Mouse (Mus musculus): ENCODE results near the gene Mpc1. TPM values are rescaled to one million over a fixed set of nuclear protein-coding genes. Genes with fewer than 3 reads are reported as not detected.
"Not testable (repeated sequence)": the region's sequence is repeated elsewhere in the genome, so short reads cannot be mapped to it uniquely, and the experiment has no call there.

Mpc1 gene
- polyA plus RNA-seq, 1 experiment from 2014 or later = 228 TPM

- no peaks in the 10 kb centered on the region for H3K36me3 ChIP-seq (ENCODE audit: poor library complexity, severe bottlenecking)
- H3K27ac ChIP-seq = no peak overlapping the region
- 90% methylated on average over 7 of the region's 7 CpGs for WGBS
- no peak overlapping the region for H3K4me2 ChIP-seq
- no peaks in the 10 kb centered on the region for H3K27me3 ChIP-seq
- H3K9me3 ChIP-seq (replicated peaks) = no peaks in the 10 kb centered on the region
- no peak overlapping the region for H3K9ac ChIP-seq
- ATAC-seq = no peak
- H3K4me1 ChIP-seq = no peaks in the 10 kb centered on the region
- no peak overlapping the region for H3K4me3 ChIP-seq
Observed at GRCm38 (mm10) chr17:8251704-8252103, 31.0 kb upstream of the Mpc1 start.

DNA sequence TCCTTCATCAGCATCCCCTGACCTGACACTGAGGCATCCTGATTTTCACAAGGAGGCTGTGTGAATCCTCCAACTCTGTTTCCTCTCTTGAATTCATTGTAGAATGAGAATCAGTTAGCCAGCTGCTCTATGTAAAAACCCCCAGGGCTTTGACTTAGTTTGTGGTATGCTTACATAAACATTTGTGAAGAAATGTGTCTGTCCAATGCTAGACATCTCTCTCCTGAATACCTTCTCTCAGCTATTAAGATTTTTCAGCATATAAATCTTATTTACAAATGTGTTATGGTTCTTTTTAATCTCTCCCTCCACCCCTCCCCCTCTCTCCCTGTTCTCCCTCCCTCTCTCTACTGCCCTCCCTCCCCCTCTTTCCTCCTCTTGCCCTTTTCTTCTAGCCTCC, 28.4 kb upstream of the Mpc1 start:
- no peak overlapping the region for H3K4me2 ChIP-seq
- H3K27ac ChIP-seq = no peak overlapping the region
- no peaks in the 10 kb centered on the region for H3K36me3 ChIP-seq (ENCODE audit: poor library complexity, severe bottlenecking)
- no peaks in the 10 kb centered on the region for H3K9me3 ChIP-seq (replicated peaks)
- H3K27me3 ChIP-seq = no peaks in the 10 kb centered on the region
- ATAC-seq = no peak
- H3K4me3 ChIP-seq = no peak overlapping the region
- no peaks in the 10 kb centered on the region for H3K4me1 ChIP-seq
- no peak overlapping the region for H3K9ac ChIP-seq

DNA sequence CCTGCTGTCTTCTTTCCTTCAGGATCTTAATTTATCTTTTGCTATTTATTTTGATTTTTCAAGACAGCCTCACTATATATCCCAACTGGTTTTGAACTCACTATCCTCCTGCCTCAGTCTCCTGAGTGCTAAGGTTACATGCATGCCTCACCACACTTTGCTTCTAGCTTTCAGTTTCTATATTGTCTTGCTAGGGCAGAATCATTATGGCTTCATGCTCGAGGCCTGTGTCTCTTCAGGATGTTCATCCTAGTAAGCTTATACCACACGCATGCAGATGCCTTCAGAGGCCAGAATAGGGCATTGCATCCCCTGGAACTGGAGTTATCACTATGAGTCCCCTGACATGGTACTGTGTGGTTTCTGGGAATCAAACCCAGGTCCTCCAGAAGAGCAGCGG, 27.8 kb upstream of the Mpc1 start:
- H3K27ac ChIP-seq = no peak overlapping the region
- no peaks in the 10 kb centered on the region for H3K4me1 ChIP-seq
- no peaks in the 10 kb centered on the region for H3K27me3 ChIP-seq
- H3K4me3 ChIP-seq = no peak overlapping the region
- H3K36me3 ChIP-seq (ENCODE audit: poor library complexity, severe bottlenecking) = no peaks in the 10 kb centered on the region
- WGBS = 78% methylated on average over 3 of the region's 3 CpGs
- no peak overlapping the region for H3K9ac ChIP-seq
- H3K4me2 ChIP-seq = no peak overlapping the region
- no peak for ATAC-seq
- H3K9me3 ChIP-seq (replicated peaks) = no peaks in the 10 kb centered on the region

GRCm38 (mm10) chr17:8255583-8255982, 27.1 kb upstream of the Mpc1 start:
- no peaks in the 10 kb centered on the region for H3K27me3 ChIP-seq
- no peak overlapping the region for H3K27ac ChIP-seq
- no peaks in the 10 kb centered on the region for H3K9me3 ChIP-seq (replicated peaks)
- ATAC-seq = no peak
- H3K4me3 ChIP-seq = no peak overlapping the region
- no peaks in the 10 kb centered on the region for H3K36me3 ChIP-seq (ENCODE audit: poor library complexity, severe bottlenecking)
- H3K4me1 ChIP-seq = no peaks in the 10 kb centered on the region
- H3K4me2 ChIP-seq = no peak overlapping the region
- no peak overlapping the region for H3K9ac ChIP-seq
- WGBS = 83% methylated on average over 6 of the region's 6 CpGs

GRCm38 (mm10) chr17:8256982-8257381, 25.7 kb upstream of the Mpc1 start:
- WGBS = 79% methylated on average over 8 of the region's 8 CpGs

DNA sequence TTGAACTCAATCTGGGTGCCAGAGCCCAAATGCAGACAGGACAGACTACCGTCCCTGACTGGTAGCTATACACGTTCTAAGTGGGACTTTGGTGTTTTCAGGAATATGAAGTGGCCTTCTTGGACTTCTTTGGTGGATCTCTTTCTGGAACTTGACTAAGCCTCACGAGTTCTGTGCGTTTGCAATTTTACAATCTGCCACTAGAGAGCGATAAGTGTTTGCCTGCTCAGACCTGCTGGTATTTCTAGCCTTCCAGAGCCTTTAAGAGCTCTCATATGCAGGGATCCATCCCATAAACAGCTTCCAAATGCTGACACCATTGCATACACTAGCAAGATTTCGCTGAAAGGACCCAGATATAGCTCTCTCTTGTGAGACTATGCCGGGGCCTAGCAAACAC, 18.1 kb upstream of the Mpc1 start:
- H3K9ac ChIP-seq; H3K4me3 ChIP-seq; H3K9me3 ChIP-seq (replicated peaks); H3K27me3 ChIP-seq; H3K27ac ChIP-seq; H3K36me3 ChIP-seq (ENCODE audit: poor library complexity, severe bottlenecking); H3K4me1 ChIP-seq; H3K4me2 ChIP-seq: not testable (repeated sequence)
- WGBS = 13% methylated on average over 7 of the region's 7 CpGs
- peak; percentile 57; the same call in 1 of the 2 replicates for ATAC-seq

More at GRCm38 (mm10) chr17:8256982-8257381, 25.7 kb upstream of the Mpc1 start:
- no peak overlapping the region for H3K4me3 ChIP-seq
- H3K36me3 ChIP-seq (ENCODE audit: poor library complexity, severe bottlenecking) = no peaks in the 10 kb centered on the region
- no peaks in the 10 kb centered on the region for H3K4me1 ChIP-seq
- no peak overlapping the region for H3K4me2 ChIP-seq
- no peaks in the 10 kb centered on the region for H3K27me3 ChIP-seq
- no peaks in the 10 kb centered on the region for H3K9me3 ChIP-seq (replicated peaks)
- H3K9ac ChIP-seq = no peak overlapping the region
- no peak overlapping the region for H3K27ac ChIP-seq
- no peak for ATAC-seq

DNA sequence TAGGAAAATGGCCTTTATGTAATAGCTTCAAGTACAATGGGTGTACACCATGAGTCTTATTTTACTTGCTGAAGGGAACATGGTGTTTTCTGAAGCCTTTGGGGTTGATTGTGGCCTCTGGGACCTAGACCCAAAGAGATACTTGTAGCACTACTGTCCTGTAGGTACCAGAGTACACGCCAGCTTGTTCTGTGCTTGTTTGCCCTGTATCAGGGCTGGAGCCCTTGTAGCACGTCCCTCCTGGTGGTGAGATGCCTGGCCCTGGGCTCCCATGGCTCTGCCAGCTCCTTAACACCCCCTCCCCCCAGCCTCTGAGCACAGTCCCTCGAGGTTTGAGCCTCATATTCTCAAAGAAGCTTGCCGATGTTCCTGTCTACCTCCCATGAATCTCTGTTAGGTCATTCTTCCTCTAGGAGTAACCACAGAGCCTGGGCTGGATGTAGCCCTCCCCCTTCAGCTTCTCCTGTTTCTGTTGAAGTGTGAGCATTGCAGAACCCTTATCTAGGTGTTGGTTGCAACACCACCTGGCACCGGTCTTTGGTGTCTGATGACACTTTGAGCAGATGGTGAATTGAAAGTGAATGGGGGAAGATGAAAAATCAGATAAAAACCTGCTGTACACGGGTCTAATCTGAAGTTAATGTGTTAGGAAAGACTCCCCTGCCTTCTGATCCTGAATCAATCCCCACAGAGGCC, 10.5 kb upstream of the Mpc1 start:
- Histone ChIP-seq H3K27ac (no peak overlapping the region), H3K27me3 (peaks cover 14% of the 10 kb centered on the region; the same call in 1 of the 2 replicates), H3K9me3 (replicated peaks) (no peaks in the 10 kb centered on the region), H3K4me1 (no peaks in the 10 kb centered on the region), H3K4me2 (no peak overlapping the region), H3K4me3 (no peak overlapping the region), H3K9ac (no peak overlapping the region), H3K36me3 (ENCODE audit: poor library complexity, severe bottlenecking) (no peaks in the 10 kb centered on the region)
- no peak for ATAC-seq
- 65% methylated on average over 6 of the region's 6 CpGs for WGBS

- no peak for ATAC-seq
- H3K9me3 ChIP-seq (replicated peaks) = no peaks in the 10 kb centered on the region
- WGBS = 75% methylated on average over 6 of the region's 6 CpGs
Observed at GRCm38 (mm10) chr17:8272951-8273350, 9.8 kb upstream of the Mpc1 start.

DNA sequence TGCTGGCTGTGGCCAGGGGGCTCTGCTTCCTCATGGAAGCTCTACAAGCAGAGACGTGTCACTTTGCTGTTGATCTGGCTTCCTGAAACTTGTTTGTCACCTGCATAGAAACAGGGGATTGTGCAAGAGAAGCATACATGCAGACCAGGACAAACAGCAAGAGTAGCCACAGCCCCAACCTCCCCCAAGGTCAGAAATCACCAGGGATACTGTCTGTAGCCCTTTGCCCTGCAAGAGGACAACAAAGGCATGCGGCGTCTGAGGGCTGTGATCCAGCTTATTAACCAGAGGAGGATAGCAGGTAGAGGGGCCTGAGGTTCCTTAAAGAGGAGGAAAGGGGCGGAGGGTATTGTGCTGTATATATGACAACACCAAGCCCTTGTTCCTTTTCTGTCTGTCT, 6.6 kb upstream of the Mpc1 start:
- ATAC-seq = no peak
- H3K27ac ChIP-seq = no peak overlapping the region
- WGBS = 80% methylated on average over 4 of the region's 4 CpGs
- no peak overlapping the region for H3K4me3 ChIP-seq
- H3K36me3 ChIP-seq (ENCODE audit: poor library complexity, severe bottlenecking) = no peaks in the 10 kb centered on the region
- H3K4me1 ChIP-seq = no peaks in the 10 kb centered on the region
- H3K9me3 ChIP-seq (replicated peaks) = no peaks in the 10 kb centered on the region
- peaks cover 14% of the 10 kb centered on the region; the same call in 1 of the 2 replicates for H3K27me3 ChIP-seq
- no peak overlapping the region for H3K4me2 ChIP-seq
- no peak overlapping the region for H3K9ac ChIP-seq

More at GRCm38 (mm10) chr17:8272951-8273350, 9.8 kb upstream of the Mpc1 start:
- no peak overlapping the region for H3K4me2 ChIP-seq
- H3K4me1 ChIP-seq = no peaks in the 10 kb centered on the region
- H3K27ac ChIP-seq = no peak overlapping the region
- H3K9ac ChIP-seq = no peak overlapping the region
- peaks cover 14% of the 10 kb centered on the region; the same call in 1 of the 2 replicates for H3K27me3 ChIP-seq
- H3K4me3 ChIP-seq = no peak overlapping the region
- H3K36me3 ChIP-seq (ENCODE audit: poor library complexity, severe bottlenecking) = no peaks in the 10 kb centered on the region

GRCm38 (mm10) chr17:8276680-8277079, 6.0 kb upstream of the Mpc1 start:
- no peaks in the 10 kb centered on the region for H3K9me3 ChIP-seq (replicated peaks)
- ATAC-seq = no peak
- H3K9ac ChIP-seq = no peak overlapping the region
- no peaks in the 10 kb centered on the region for H3K4me1 ChIP-seq
- H3K4me2 ChIP-seq = no peak overlapping the region
- H3K27me3 ChIP-seq = peaks cover 14% of the 10 kb centered on the region; the same call in 1 of the 2 replicates
- H3K36me3 ChIP-seq (ENCODE audit: poor library complexity, severe bottlenecking) = no peaks in the 10 kb centered on the region
- 79% methylated on average over 7 of the region's 7 CpGs for WGBS
- H3K4me3 ChIP-seq = no peak overlapping the region
- H3K27ac ChIP-seq = no peak overlapping the region

DNA sequence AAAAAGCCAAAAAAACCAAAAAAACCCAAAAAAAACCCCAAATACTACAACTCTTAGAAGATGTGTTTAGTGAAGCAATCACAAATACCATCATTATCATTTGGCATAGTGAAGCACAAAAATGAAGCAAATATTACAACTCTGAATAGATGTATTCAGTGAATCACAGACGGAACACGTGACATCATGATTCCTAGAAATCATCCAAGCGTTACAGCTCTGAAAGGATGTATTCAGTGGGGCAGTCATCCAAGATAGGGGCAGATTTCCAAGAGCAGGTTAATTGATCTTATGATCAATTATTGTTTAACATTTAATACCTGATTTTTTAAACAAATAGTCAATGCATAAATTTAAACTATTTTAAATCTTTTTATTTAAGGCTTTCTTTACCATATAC, 5.4 kb upstream of the Mpc1 start:
- no peak overlapping the region for H3K4me2 ChIP-seq
- no peak for ATAC-seq
- H3K4me3 ChIP-seq = no peak overlapping the region
- no peaks in the 10 kb centered on the region for H3K9me3 ChIP-seq (replicated peaks)
- H3K27me3 ChIP-seq = peaks cover 12% of the 10 kb centered on the region; the same call in 1 of the 2 replicates
- 62% methylated on average over 3 of the region's 3 CpGs for WGBS
- no peaks in the 10 kb centered on the region for H3K36me3 ChIP-seq (ENCODE audit: poor library complexity, severe bottlenecking)
- H3K9ac ChIP-seq = no peak overlapping the region
- H3K4me1 ChIP-seq = no peaks in the 10 kb centered on the region
- H3K27ac ChIP-seq = no peak overlapping the region

GRCm38 (mm10) chr17:8278356-8278755, 4.3 kb upstream of the Mpc1 start:
- no peaks in the 10 kb centered on the region for H3K9me3 ChIP-seq (replicated peaks)
- no peak overlapping the region for H3K4me3 ChIP-seq
- H3K27me3 ChIP-seq = 0 out of 2 replicates have a peak, but pooled peaks cover 10% of the 10 kb centered on the region
- ATAC-seq = no peak
- H3K4me1 ChIP-seq = peaks cover 6% of the 10 kb centered on the region
- no peaks in the 10 kb centered on the region for H3K36me3 ChIP-seq (ENCODE audit: poor library complexity, severe bottlenecking)
- H3K27ac ChIP-seq = no peak overlapping the region
- 67% methylated on average over 3 of the region's 3 CpGs for WGBS
- H3K9ac ChIP-seq = no peak overlapping the region
- no peak overlapping the region for H3K4me2 ChIP-seq

All from forebrain, embryonic 13.5 days (tissue).